Mouse (Mus musculus) CD4-positive, CD25-positive, alpha-beta regulatory T cell, adult 2 months (primary cell): ENCODE results near the gene Slc52a3.

Experiments
- DNase-seq: peaks from one replicate; pipeline ENCODE4 v3.0.0-alpha.2; 2012; ENCODE audit warnings: low read depth, low spot score

The Slc52a3 gene

GRCm38 (mm10) chr2:152048003-152048980 lies 52.0 kb downstream of the Slc52a3 start:
- no peak for DNase-seq

- no peak for DNase-seq
These were observed 52.7 kb downstream of the Slc52a3 start for GRCm38 (mm10) chr2:152048981-152049441.

GRCm38 (mm10) chr2:152049611-152050270 lies 53.4 kb downstream of the Slc52a3 start:
- DNase-seq, result no peak

- no peak for DNase-seq
These were observed 54.0 kb downstream of the Slc52a3 start for GRCm38 (mm10) chr2:152050316-152050715.

- no peak for DNase-seq
These were observed 55.7 kb downstream of the Slc52a3 start for GRCm38 (mm10) chr2:152051985-152052384.

GRCm38 (mm10) chr2:152055406-152055805 lies 59.1 kb downstream of the Slc52a3 start:
- no peak for DNase-seq

- no peak for DNase-seq
These were observed 60.3 kb downstream of the Slc52a3 start for GRCm38 (mm10) chr2:152056368-152057251.

GRCm38 (mm10) chr2:152057252-152057563 lies 60.9 kb downstream of the Slc52a3 start:
- no peak for DNase-seq
